Mouse (Mus musculus) central nervous system, embryonic 18 days (tissue): ENCODE results near the gene Tll2. TPM values are rescaled to one million over a fixed set of nuclear protein-coding genes. Genes with fewer than 3 reads are reported as not detected.

ENCODE experiments used
- polyA plus RNA-seq: library from polyadenylated mRNA; depleted of rRNA; stranded (reverse); fragments of >200 nt; gene quantifications from 2 replicates; pipeline ENCODE4 v1.2.3, GENCODE M21; 2012; rRNA removed

Gene Tll2
- polyA plus RNA-seq, result 0.78 and 0.87 TPM in 2 replicates

DNA sequence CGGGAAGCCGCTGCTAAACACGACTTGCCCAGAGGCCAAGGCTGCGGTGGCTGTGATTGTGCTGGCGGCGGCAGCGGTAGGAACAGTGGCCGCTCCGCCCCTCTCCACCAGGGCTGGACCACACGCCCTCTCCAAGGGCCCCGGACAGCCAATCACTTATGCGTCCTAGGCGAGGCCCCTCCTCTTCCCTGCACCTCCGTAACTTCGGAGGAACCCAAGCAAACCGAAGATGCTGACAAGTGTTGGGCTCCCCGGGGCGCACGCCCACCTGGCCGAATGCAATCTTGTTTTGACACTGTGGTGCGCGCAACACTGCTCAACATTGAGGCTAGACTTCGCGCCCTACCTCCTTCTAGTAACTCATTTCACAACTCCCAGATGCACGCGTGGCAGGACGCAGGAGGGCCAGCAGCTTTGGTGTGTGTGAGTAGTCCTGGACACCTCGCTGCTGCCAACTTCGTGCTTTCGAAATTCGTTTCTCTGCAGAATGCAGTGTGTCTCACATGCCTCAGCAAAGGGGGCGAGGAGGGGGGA is at the start of gene Tll2:
TSS of gene Tll2 (minus strand) at position 25 of the 534 bp plus-strand sequence.

DNA sequence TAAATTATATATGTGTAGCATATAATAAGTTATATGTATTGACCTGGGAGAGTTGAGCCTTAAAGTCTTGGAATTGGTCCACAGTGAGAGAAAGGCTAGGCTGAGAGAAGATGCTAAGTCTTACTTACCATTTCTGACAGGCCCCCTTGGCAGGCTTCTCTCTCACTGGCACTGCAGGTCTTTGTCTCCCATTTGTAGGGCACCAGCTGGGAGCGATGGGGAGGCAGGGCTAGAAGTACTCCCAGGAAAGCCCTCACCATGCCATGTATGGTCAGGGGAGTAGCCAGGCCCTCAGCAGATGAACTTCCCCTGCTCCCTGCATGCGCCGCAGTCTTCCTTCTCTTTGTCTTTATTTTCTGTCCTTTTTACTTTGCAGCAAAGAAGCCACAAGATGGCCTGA is 129.7 kb downstream of the Tll2 start, which contains the start of gene Opalin:
TSS of gene Opalin (minus strand) at position 208 of the 400 bp plus-strand sequence.

Other genes starting within 250 kb of the Tll2 start
- 0.48 and 0.55 TPM in 2 replicates for gene Blnk, start 212.3 kb downstream of the Tll2 start, polyA plus RNA-seq
- 0.10 and 0.13 TPM in 2 replicates for gene Dntt, start 177.6 kb downstream of the Tll2 start, polyA plus RNA-seq
- gene Opalin, start 129.7 kb downstream of the Tll2 start, polyA plus RNA-seq, result not detected in 2 replicates
- gene Tm9sf3, start 57.2 kb upstream of the Tll2 start, polyA plus RNA-seq, result 91.0 and 101 TPM in 2 replicates
- 1.1 and 1.2 TPM in 2 replicates for gene Pik3ap1, start 178.3 kb upstream of the Tll2 start, polyA plus RNA-seq